In the genomic region with DNA sequence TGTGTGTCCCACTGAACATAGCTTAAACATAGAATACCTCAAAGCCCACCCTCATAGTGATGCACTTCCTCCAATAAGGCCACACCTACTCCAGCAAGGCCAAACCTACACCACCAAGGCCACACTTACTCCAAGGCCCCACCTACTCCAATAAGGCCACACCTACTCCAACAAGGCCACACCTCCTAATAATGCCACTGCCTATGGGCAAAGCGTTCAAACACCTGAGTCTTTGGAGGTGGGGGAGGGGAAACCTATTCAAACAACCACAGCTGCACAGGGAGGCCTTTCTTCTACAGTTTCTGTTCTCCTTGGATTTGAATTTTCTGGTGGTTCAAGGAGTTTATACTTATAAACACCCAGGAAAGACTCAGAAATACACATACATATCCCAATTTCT, we compare ENCODE assay signal across 1 mouse cellular context.
TF ChIP-seq lines count a peak whose summit lies in the region.

No protein-coding gene starts in this region.

TF ChIP-seq in CH12.LX, 34 proteins besides CTCF, POLR2A, EP300 and RAD21:
- TF ChIP-seq TCF12 (IDR thresholded peaks at IDR 0.05; ENCODE audit: low read depth, low read length): no peak
- TF ChIP-seq CHD2 (IDR thresholded peaks at IDR 0.05; ENCODE audit: low read length): peak; percentile 53; the same call in 1 of the 2 replicates
- TF ChIP-seq ZMIZ1 (IDR thresholded peaks at IDR 0.05; ENCODE audit: low read depth, low read length): no peak
- TF ChIP-seq JUND (conservative IDR thresholded peaks at IDR 0.05; ENCODE audit: low read depth, low read length): no peak
- TF ChIP-seq HCFC1 (IDR thresholded peaks at IDR 0.05; ENCODE audit: low read depth, low read length): no peak
